Mouse (Mus musculus): ENCODE results near the gene Cmss1.

DNA sequence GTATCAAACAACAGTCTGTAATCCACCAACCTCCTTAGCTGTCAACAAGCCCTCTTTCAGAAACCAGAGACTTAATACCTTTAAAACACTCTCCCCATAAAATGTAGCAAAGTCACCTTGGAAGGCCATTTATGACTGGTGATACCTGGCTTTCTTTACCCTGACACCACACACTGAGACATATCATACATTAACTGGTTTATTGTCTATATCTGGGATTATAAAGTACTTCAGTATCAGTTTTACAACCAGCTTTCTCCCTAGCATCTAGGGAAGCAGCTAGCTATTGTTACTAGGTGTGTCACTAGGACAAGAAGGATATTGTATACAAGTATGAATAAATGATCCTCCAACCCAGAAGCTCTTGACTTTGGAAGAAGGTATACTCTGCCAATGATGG lies 53.4 kb downstream of the Cmss1 start:
- TF ChIP-seq POLR2A (IDR thresholded peaks at IDR 0.05; ENCODE audit: low read depth, low read length) (no peak), CTCF (IDR thresholded peaks at IDR 0.05; ENCODE audit: borderline replicate concordance, insufficient read depth, low read length) (no peak)

Measured in embryonic fibroblast, embryonic 13.5 days (primary cell).